Mouse (Mus musculus): ENCODE results near the gene Dhx34. TPM values are rescaled to one million over a fixed set of nuclear protein-coding genes. Genes with fewer than 3 reads are reported as not detected.

Dhx34 gene
- polyA plus RNA-seq, 2 experiments, result 9.4 to 17.0 TPM

DNA sequence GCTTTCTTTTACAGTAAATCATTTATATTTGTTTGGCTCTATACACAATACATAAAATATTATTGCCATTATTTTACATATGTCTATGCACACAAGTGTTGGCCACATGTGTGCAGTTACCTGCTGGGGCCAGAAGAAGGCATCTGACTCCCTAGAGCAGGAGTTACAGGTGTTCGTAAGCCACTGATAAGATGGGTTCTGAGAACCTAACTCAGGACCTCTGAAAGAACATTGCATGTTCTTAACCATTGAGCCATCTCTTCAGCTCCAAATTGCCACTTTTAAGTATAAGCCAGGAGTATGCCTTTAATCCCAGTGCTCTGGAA lies 19.1 kb upstream of the Dhx34 start:
- 89% methylated on average over 1 of the region's 1 CpGs for whole genome bisulfite sequencing

DNA sequence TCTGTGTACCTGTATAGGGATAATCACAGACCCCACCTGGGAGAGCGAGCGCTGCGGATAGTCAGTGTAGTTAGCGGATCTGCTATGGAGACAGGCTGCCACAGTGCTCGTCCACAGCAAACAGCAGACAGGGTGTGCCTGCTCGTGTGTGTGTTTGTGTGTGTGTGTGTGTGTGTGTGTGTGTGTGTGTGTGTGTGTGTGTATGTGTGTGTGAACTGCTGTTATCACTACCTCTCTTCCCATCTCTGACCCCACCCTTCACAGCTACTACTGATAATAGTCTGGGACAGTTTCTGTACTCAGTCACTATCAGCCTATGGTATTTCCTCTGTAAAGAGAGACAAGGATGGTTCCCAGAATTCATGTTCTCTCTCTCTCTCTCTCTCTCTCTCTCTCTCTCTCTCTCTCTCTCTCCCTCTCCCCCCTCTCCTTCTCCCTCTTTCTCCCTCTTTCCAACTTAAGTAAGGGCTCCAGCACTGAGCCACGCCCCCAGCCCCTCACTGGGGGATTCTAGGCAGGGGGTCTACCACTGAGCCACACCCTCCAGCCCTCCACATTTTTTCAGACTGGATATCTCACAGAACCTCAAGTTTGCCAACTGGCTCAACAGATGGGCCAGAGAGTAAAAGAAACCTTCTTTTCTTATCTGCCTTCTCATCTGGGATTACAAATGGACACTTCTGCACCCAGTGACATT lies 18.6 kb upstream of the Dhx34 start:
- 74% methylated on average over 7 of the region's 7 CpGs for WGBS
- H3K27me3 ChIP-seq (ENCODE audit: control insufficient read depth, insufficient read depth, low read length), result no peaks in the 10 kb centered on the region
- no peak overlapping the region for H3K4me3 ChIP-seq (replicated peaks; ENCODE audit: low read length)
- H3K9ac ChIP-seq (ENCODE audit: low read depth, low read length, severe bottlenecking), result no peak overlapping the region
- no peak overlapping the region for H3K27ac ChIP-seq (replicated peaks; ENCODE audit: low read depth, low read length)
- no peaks in the 10 kb centered on the region for H3K36me3 ChIP-seq (ENCODE audit: control insufficient read depth, insufficient read depth, low read length)
- no peak for ATAC-seq (ENCODE audit: low FRiP score, low read depth)
- TF ChIP-seq POLR2A (IDR thresholded peaks at IDR 0.05; ENCODE audit: borderline replicate concordance, extremely low read depth, insufficient read depth, insufficient read length), result no peak
- no peak for DNase-seq (ENCODE audit: low spot score)
- H3K4me1 ChIP-seq (ENCODE audit: control insufficient read depth, insufficient read depth, low read length), result no peaks in the 10 kb centered on the region
- no peak overlapping the region for H3K4me2 ChIP-seq (replicated peaks; ENCODE audit: low read depth, low read length, severe bottlenecking)
- H3K9me3 ChIP-seq (ENCODE audit: control insufficient read depth, low read length), result no peaks in the 10 kb centered on the region

More for the DNA sequence above, 19.1 kb upstream of the Dhx34 start:
- no peak overlapping the region for H3K4me3 ChIP-seq (replicated peaks; ENCODE audit: low read length)
- no peaks in the 10 kb centered on the region for H3K4me1 ChIP-seq (ENCODE audit: control insufficient read depth, insufficient read depth, low read length)
- ATAC-seq (ENCODE audit: low FRiP score, low read depth), result no peak
- H3K9me3 ChIP-seq (ENCODE audit: control insufficient read depth, low read length), result no peaks in the 10 kb centered on the region
- no peak overlapping the region for H3K27ac ChIP-seq (replicated peaks; ENCODE audit: low read depth, low read length)
- TF ChIP-seq POLR2A (IDR thresholded peaks at IDR 0.05; ENCODE audit: borderline replicate concordance, extremely low read depth, insufficient read depth, insufficient read length), result no peak
- no peak overlapping the region for H3K4me2 ChIP-seq (replicated peaks; ENCODE audit: low read depth, low read length, severe bottlenecking)
- no peak overlapping the region for H3K9ac ChIP-seq (ENCODE audit: low read depth, low read length, severe bottlenecking)
- no peaks in the 10 kb centered on the region for H3K36me3 ChIP-seq (ENCODE audit: control insufficient read depth, insufficient read depth, low read length)
- H3K27me3 ChIP-seq (ENCODE audit: control insufficient read depth, insufficient read depth, low read length), result no peaks in the 10 kb centered on the region
- DNase-seq (ENCODE audit: low spot score), result no peak

DNA sequence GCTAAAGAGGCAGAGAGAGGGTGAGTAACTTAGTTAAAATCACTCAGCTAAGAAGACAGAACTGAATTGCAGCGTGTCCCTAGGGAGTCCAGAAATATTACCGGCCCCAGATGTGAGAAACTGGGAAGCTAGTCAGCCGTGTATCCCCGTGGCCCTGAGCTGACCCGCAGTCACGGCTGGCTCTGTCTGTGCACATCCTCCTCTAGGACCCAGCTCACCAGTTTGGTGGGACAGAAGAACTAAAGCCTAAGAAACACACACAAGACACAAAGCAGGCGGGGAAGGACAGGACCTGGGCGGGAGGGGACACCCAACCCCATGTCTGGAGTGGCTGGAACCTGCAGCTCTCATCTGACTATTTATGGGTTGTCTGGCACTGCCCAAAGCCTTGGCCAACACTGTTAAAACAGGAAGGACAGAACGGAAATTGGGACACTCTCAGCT lies 17.7 kb upstream of the Dhx34 start:
- no peak for DNase-seq (ENCODE audit: low spot score)
- Histone ChIP-seq H3K27me3 (ENCODE audit: control insufficient read depth, insufficient read depth, low read length) (no peaks in the 10 kb centered on the region), H3K36me3 (ENCODE audit: control insufficient read depth, insufficient read depth, low read length) (no peaks in the 10 kb centered on the region), H3K4me2 (replicated peaks; ENCODE audit: low read depth, low read length, severe bottlenecking) (no peak overlapping the region), H3K9ac (ENCODE audit: low read depth, low read length, severe bottlenecking) (no peak overlapping the region), H3K4me3 (replicated peaks; ENCODE audit: low read length) (no peak overlapping the region), H3K9me3 (ENCODE audit: control insufficient read depth, low read length) (no peaks in the 10 kb centered on the region), H3K27ac (replicated peaks; ENCODE audit: low read depth, low read length) (no peak overlapping the region), H3K4me1 (ENCODE audit: control insufficient read depth, insufficient read depth, low read length) (no peaks in the 10 kb centered on the region)
- ATAC-seq (ENCODE audit: low FRiP score, low read depth), result no peak
- TF ChIP-seq POLR2A (IDR thresholded peaks at IDR 0.05; ENCODE audit: borderline replicate concordance, extremely low read depth, insufficient read depth, insufficient read length), result no peak
- WGBS, result 51% methylated on average over 9 of the region's 9 CpGs

DNA sequence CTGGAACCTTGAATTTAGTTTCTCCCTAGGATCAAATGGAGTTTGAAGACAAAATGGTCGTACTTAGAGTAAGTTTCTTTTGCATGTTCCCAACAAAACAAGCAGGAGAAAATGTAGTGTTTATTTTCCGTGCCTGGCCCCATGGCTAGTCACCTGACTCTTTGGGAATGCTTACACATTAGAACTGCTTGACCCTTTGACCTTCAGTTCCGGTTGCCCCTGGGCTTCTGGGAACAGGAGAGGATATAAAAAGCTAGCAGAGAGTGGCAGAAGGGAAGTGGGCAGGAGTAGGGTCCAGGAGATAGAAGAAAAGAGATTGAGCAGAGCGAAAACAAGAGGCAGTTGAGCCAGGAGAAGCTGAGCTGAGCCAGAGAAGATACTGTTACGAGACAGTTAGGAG lies 8.0 kb upstream of the Dhx34 start:
- Histone ChIP-seq H3K4me2 (replicated peaks; ENCODE audit: low read depth, low read length, severe bottlenecking) (no peak overlapping the region), H3K9ac (ENCODE audit: low read depth, low read length, severe bottlenecking) (no peak overlapping the region), H3K4me1 (ENCODE audit: control insufficient read depth, insufficient read depth, low read length) (no peaks in the 10 kb centered on the region), H3K27me3 (ENCODE audit: control insufficient read depth, insufficient read depth, low read length) (no peaks in the 10 kb centered on the region), H3K4me3 (replicated peaks; ENCODE audit: low read length) (no peak overlapping the region), H3K27ac (replicated peaks; ENCODE audit: low read depth, low read length) (no peak overlapping the region), H3K9me3 (ENCODE audit: control insufficient read depth, low read length) (no peaks in the 10 kb centered on the region), H3K36me3 (ENCODE audit: control insufficient read depth, insufficient read depth, low read length) (no peaks in the 10 kb centered on the region)
- WGBS, result 30% methylated on average over 5 of the region's 5 CpGs
- no peak for TF ChIP-seq POLR2A (IDR thresholded peaks at IDR 0.05; ENCODE audit: borderline replicate concordance, extremely low read depth, insufficient read depth, insufficient read length)
- DNase-seq (ENCODE audit: low spot score), result no peak
- ATAC-seq (ENCODE audit: low FRiP score, low read depth), result no peak

DNA sequence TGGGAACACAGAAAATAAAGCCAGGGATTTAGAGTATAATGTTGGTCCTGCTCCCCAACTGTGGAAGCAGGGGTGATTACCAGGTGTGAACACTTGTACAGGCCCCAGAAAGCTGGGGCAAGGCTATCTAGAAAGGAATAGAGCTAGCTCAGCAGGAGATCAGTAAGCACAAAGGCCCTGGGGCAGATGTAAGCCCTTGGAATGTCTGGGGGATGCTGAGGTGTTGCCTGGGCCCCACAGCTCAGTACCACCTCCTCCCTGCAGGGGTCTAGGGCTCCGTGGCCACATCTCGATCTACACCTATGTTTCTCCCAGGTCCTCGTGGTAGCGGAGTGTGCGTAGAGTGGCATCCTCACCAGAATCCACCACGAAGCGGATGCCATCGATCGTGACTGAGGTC lies 7.9 kb downstream of the Dhx34 start:
- Histone ChIP-seq H3K9me3 (ENCODE audit: control insufficient read depth, low read length) (no peaks in the 10 kb centered on the region), H3K4me3 (replicated peaks; ENCODE audit: low read length) (no peak overlapping the region), H3K4me2 (replicated peaks; ENCODE audit: low read depth, low read length, severe bottlenecking) (no peak overlapping the region), H3K9ac (ENCODE audit: low read depth, low read length, severe bottlenecking) (no peak overlapping the region), H3K27me3 (ENCODE audit: control insufficient read depth, insufficient read depth, low read length) (no peaks in the 10 kb centered on the region), H3K4me1 (ENCODE audit: control insufficient read depth, insufficient read depth, low read length) (no peaks in the 10 kb centered on the region), H3K36me3 (ENCODE audit: control insufficient read depth, insufficient read depth, low read length) (peaks cover 81% of the 10 kb centered on the region), H3K27ac (replicated peaks; ENCODE audit: low read depth, low read length) (no peak overlapping the region)
- DNase-seq (ENCODE audit: low spot score) (no peak), ATAC-seq (ENCODE audit: low FRiP score, low read depth) (no peak)
- TF ChIP-seq POLR2A (IDR thresholded peaks at IDR 0.05; ENCODE audit: borderline replicate concordance, extremely low read depth, insufficient read depth, insufficient read length), result no peak
- WGBS, result 98% methylated on average over 9 of the region's 9 CpGs
